22 mouse cellular contexts compared by ENCODE assay signal in the genomic region with DNA sequence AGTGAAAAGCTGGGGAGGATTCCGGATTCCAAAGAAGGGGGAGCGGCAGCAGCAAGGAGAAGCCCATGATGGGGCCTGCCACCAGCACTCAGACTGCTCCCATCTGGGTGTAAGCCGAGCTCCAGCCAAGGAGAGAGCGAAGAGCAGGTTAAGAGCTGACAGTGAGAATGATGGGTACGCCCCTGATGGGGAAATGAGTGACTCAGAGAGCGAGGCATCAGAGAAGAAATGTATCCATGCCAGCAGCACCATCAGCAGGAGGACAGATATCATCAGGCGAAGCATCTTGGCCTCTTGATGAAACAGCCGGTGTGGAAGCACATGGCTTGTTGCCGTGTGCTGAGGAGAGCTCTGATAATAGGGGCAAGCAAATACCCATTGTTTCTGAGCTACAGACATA. TPM values are rescaled to one million over a fixed set of nuclear protein-coding genes. Genes with fewer than 3 reads are reported as not detected.
DNase-seq lines count a peak whose midpoint lies in the region; ATAC-seq lines count a peak whose summit lies in the region.
"Had no signal": no experiment of that assay in that cellular context is flagged by ENCODE, and none has a peak within 500 bp of the region (broad histone marks: within the 10 kb centered on the region; RNA-seq: fewer than 3 reads in every experiment).

No protein-coding gene starts in this region.

- H3K27me3 ChIP-seq in forebrain, embryonic 13.5 days, result no peaks in the 10 kb centered on the region
- H3K27me3 ChIP-seq in forebrain, embryonic 12.5 days, result no peaks in the 10 kb centered on the region
- no peaks in the 10 kb centered on the region for H3K27me3 ChIP-seq in midbrain, embryonic 10.5 days (ENCODE audit: low read depth, poor library complexity, severe bottlenecking)
- H3K27me3 ChIP-seq: CH12.LX; heart, embryonic 13.5 days; kidney, embryonic 15.5 days; liver, embryonic 12.5 days; lung, embryonic 15.5 days; midbrain, embryonic 12.5 days; neural tube, embryonic 13.5 days had no signal

- peak; percentile 25; the same call in 1 of the 2 replicates for ATAC-seq in forebrain, embryonic 13.5 days
- ATAC-seq in forebrain, embryonic 12.5 days (ENCODE audit: low FRiP score), result no peak
- ATAC-seq: liver, embryonic 12.5 days had no signal

- H3K4me1 ChIP-seq in forebrain, embryonic 13.5 days, result peaks cover 3% of the 10 kb centered on the region; the same call in 1 of the 2 replicates
- no peaks in the 10 kb centered on the region for H3K4me1 ChIP-seq in forebrain, embryonic 12.5 days
- no peaks in the 10 kb centered on the region for H3K4me1 ChIP-seq in midbrain, embryonic 10.5 days
- H3K4me1 ChIP-seq: heart, embryonic 13.5 days; kidney, embryonic 15.5 days; liver, embryonic 12.5 days; lung, embryonic 15.5 days; midbrain, embryonic 12.5 days had no signal

- peak; percentile 31 to 41 for DNase-seq in layer of hippocampus, adult 18-20 months (ENCODE audit: low spot score in 2 of 2)
- no peak for DNase-seq in layer of hippocampus, adult 9-10 months (ENCODE audit: low spot score)
- DNase-seq in cerebellum, adult 8-10 months, result peak; percentile 39
- peak; percentile 5 for DNase-seq in yolk sac, embryonic 10.5 days (ENCODE audit: low spot score)
- no peak for DNase-seq in midbrain, embryonic 10.5 days (ENCODE audit: low spot score)
- no peak for DNase-seq in gastrocnemius, adult 18-20 months (ENCODE audit: low spot score)
- DNase-seq: adrenal gland, postnatal 25 days; right cerebral cortex, postnatal 25 days; thymus, postnatal 4 days had no signal

- no peak overlapping the region for H3K9ac ChIP-seq in forebrain, embryonic 13.5 days
- H3K9ac ChIP-seq in forebrain, embryonic 12.5 days, result no peak overlapping the region
- H3K9ac ChIP-seq: heart, embryonic 13.5 days; kidney, embryonic 15.5 days; liver, embryonic 12.5 days; lung, embryonic 15.5 days; midbrain, embryonic 12.5 days; neural tube, embryonic 13.5 days had no signal

- no peak overlapping the region for H3K27ac ChIP-seq in forebrain, embryonic 13.5 days
- no peak overlapping the region for H3K27ac ChIP-seq in forebrain, embryonic 12.5 days
- H3K27ac ChIP-seq in midbrain, embryonic 10.5 days (replicated peaks), result no peak overlapping the region
- H3K27ac ChIP-seq: heart, embryonic 13.5 days; kidney, embryonic 15.5 days; liver, embryonic 12.5 days; lung, embryonic 15.5 days; macrophage; midbrain, embryonic 12.5 days; neural tube, embryonic 13.5 days; stomach, postnatal 0 days had no signal

- no peak overlapping the region for H3K4me3 ChIP-seq in forebrain, embryonic 13.5 days
- H3K4me3 ChIP-seq in forebrain, embryonic 12.5 days (replicated peaks), result no peak overlapping the region
- H3K4me3 ChIP-seq in midbrain, embryonic 10.5 days, result no peak overlapping the region
- H3K4me3 ChIP-seq: erythroblast, embryonic 14.5 days; heart, embryonic 13.5 days; kidney, embryonic 15.5 days; left cerebral cortex, adult 2 months; liver, embryonic 12.5 days; lung, embryonic 15.5 days; midbrain, embryonic 12.5 days; neural tube, embryonic 13.5 days had no signal

- H3K36me3 ChIP-seq in forebrain, embryonic 13.5 days (ENCODE audit: poor library complexity, severe bottlenecking), result peaks cover 55% of the 10 kb centered on the region
- peaks cover 55% of the 10 kb centered on the region for H3K36me3 ChIP-seq in forebrain, embryonic 12.5 days (replicated peaks)
- peaks cover 69% of the 10 kb centered on the region for H3K36me3 ChIP-seq in midbrain, embryonic 10.5 days

- 92% methylated on average over 9 of the region's 9 CpGs for WGBS in forebrain, embryonic 13.5 days
- WGBS in forebrain, embryonic 12.5 days, result 91% methylated on average over 9 of the region's 9 CpGs
- WGBS in midbrain, embryonic 10.5 days, result 91% methylated on average over 9 of the region's 9 CpGs

- no peaks in the 10 kb centered on the region for H3K9me3 ChIP-seq in forebrain, embryonic 13.5 days (replicated peaks)
- no peaks in the 10 kb centered on the region for H3K9me3 ChIP-seq in forebrain, embryonic 12.5 days
- 0 out of 2 replicates have a peak, but pooled peaks cover 3% of the 10 kb centered on the region for H3K9me3 ChIP-seq in midbrain, embryonic 10.5 days (replicated peaks)
- H3K9me3 ChIP-seq: kidney, embryonic 15.5 days; liver, embryonic 12.5 days; lung, embryonic 15.5 days; midbrain, embryonic 12.5 days; neural tube, embryonic 13.5 days had no signal

- H3K4me2 ChIP-seq in forebrain, embryonic 13.5 days, result no peak overlapping the region
- no peak overlapping the region for H3K4me2 ChIP-seq in forebrain, embryonic 12.5 days
- H3K4me2 ChIP-seq: heart, embryonic 13.5 days; kidney, embryonic 15.5 days; liver, embryonic 12.5 days; lung, embryonic 15.5 days; midbrain, embryonic 12.5 days; neural tube, embryonic 13.5 days had no signal

RNA-seq across cellular contexts. Expression of gene Jade1, which starts 58.2 kb away (rescaled TPM):
- polyA plus RNA-seq in forebrain, embryonic 13.5 days (2015; fragmentation: Nextera tagmentation; extraction: Ambion mirVana), result 17.1 and 18.9 TPM in 2 replicates
- 20.9 and 21.9 TPM in 2 replicates for polyA plus RNA-seq in forebrain, embryonic 12.5 days (2016; fragmentation: Nextera tagmentation; extraction: Ambion mirVana)
- total RNA-seq in layer of hippocampus, adult 18-20 months (2021), result 10 to 100 TPM; 40.5 to 40.7 TPM
- polyA plus RNA-seq in midbrain, embryonic 10.5 days (2016; fragmentation: Nextera tagmentation; extraction: Ambion mirVana), result 17.7 and 17.9 TPM in 2 replicates
- total RNA-seq in gastrocnemius, adult 18-20 months (2021), result 10 to 100 TPM; 17.7 to 19.4 TPM

Comparison
In these comparisons a context has a peak if more than half of its experiments do, and no peak if none do; other contexts are left out.
1. DNase-seq: peak in layer of hippocampus, adult 18-20 months (2 of 2), cerebellum, adult 8-10 months (single experiment) and yolk sac, embryonic 10.5 days (single experiment); none in layer of hippocampus, adult 9-10 months (single experiment), midbrain, embryonic 10.5 days (single experiment) and gastrocnemius, adult 18-20 months (single experiment).